Mouse (Mus musculus): ENCODE data around the gene Trpc4ap.

DNA sequence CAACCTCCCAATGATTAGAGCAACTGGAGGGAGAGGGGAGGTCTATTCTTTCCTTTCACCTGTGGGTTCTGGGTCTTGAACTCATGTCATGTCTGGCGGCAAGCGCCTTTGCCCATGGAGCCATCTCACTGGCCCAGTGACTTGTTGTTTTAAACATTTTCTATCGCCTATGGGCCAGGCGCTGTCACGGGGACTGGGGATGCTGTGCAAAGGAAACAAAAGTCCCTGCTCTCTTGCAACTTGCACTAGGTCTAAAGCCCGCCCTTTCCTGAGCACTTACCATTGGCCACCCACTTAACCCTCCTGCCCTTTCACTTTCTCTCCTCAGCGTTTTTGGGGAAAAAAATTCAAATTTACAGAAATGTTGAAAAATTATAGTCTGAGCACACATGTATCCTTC, 4.7 kb upstream of the Trpc4ap start:
- no peak for TF ChIP-seq MAFK (IDR thresholded peaks at IDR 0.05; ENCODE audit: insufficient read depth, low read depth, low read length)
- no peak for TF ChIP-seq ZNF384 (IDR thresholded peaks at IDR 0.05; ENCODE audit: low read depth, low read length)
- TF ChIP-seq ZC3H11A (IDR thresholded peaks at IDR 0.05; ENCODE audit: borderline replicate concordance, low read depth, low read length), result no peak
- no peak for TF ChIP-seq HCFC1 (IDR thresholded peaks at IDR 0.05; ENCODE audit: borderline replicate concordance, insufficient read depth, low read length)
